Mouse (Mus musculus) ES-Bruce4 (cell line): ENCODE data around the gene Samd5.

ENCODE experiments used
- CTCF ChIP-seq: IDR thresholded peaks from one replicate; pipeline ENCODE4 v1.8.1; 2011; ENCODE audit warnings: low read depth, low read length
- EP300 ChIP-seq: IDR thresholded peaks from 2 replicates; pipeline ENCODE4 v1.6.1; 2011; ENCODE audit warnings: low read depth, low read length; ENCODE audit not compliant: insufficient read depth

- TF ChIP-seq CTCF (no peak), EP300 (no peak)
Observed at GRCm38 (mm10) chr10:9693990-9694699, 19.1 kb upstream of the Samd5 start.
